Mouse (Mus musculus) hindbrain, embryonic 14.5 days (tissue): ENCODE results near the gene Ube2i. TPM values are rescaled to one million over a fixed set of nuclear protein-coding genes. Genes with fewer than 3 reads are reported as not detected.
A peak's percentile ranks its signal among the peaks of the same experiment; 100 is the strongest.

ENCODE experiments used
- ATAC-seq: fragments of 200-750 bp; cut with Nextera tagmentation; 2 replicates; pipeline ENCODE4 v1.8.0; 2017; ENCODE audit warnings: moderate number of reproducible peaks, mild to moderate bottlenecking, moderate TSS enrichment, moderate library complexity; ENCODE audit not compliant: low FRiP score
- DNase-seq: peaks from one replicate; pipeline ENCODE4 v3.0.0-alpha.2; 2015; ENCODE audit warnings: low spot score
- H3K27ac ChIP-seq: fragments of 300-500 bp; sonication (generic); 2 replicates; pipeline ENCODE4 v1.5.1; 2014; ENCODE audit warnings: mild to moderate bottlenecking, moderate library complexity
- H3K27me3 ChIP-seq: fragments of 300-500 bp; sonication (generic); 2 replicates; pipeline ENCODE4 v1.6.1; 2014; ENCODE audit warnings: mild to moderate bottlenecking, low read length, mixed read lengths; ENCODE audit not compliant: control insufficient read depth, insufficient read depth
- H3K36me3 ChIP-seq: fragments of 300-500 bp; sonication (generic); replicated peaks from 2 replicates; pipeline ENCODE4 v1.6.1; 2014; ENCODE audit not compliant: control insufficient read depth, insufficient read depth
- H3K4me1 ChIP-seq: fragments of 300-500 bp; sonication (generic); replicated peaks from 2 replicates; pipeline ENCODE4 v1.6.1; 2014; ENCODE audit warnings: antibody characterized with exemption, low read length, mixed read lengths; ENCODE audit not compliant: control insufficient read depth, insufficient read depth
- H3K4me2 ChIP-seq: fragments of 300-500 bp; sonication (generic); replicated peaks from 2 replicates; pipeline ENCODE4 v1.6.1; 2014; ENCODE audit warnings: mild to moderate bottlenecking, moderate library complexity
- H3K4me3 ChIP-seq: fragments of 300-500 bp; sonication (generic); replicated peaks from 2 replicates; pipeline ENCODE4 v1.5.1; 2014; ENCODE audit warnings: mild to moderate bottlenecking, low read length
- H3K9ac ChIP-seq: fragments of 300-500 bp; sonication (generic); 2 replicates; pipeline ENCODE4 v1.6.1; 2014
- H3K9me3 ChIP-seq: fragments of 300-500 bp; sonication (generic); 2 replicates; pipeline ENCODE4 v1.6.1; 2016; ENCODE audit warnings: low read length; ENCODE audit not compliant: control insufficient read depth
- WGBS: fragments of 180-500 bp; shearing (Covaris S2); extraction: QIAGEN DNeasy Blood & Tissue Kit; methylation state at CpG from one replicate; pipeline ENCODE4 v1.1.7; 2014; 5-methylcytosine and 5-hydroxymethylcytosine counted together
- polyA plus RNA-seq: library from polyadenylated mRNA; unstranded; fragments of >200 nt; fragmentation: Nextera tagmentation; extraction: Ambion mirVana; gene quantifications from 2 replicates; pipeline ENCODE4 v1.2.1, GENCODE M21; 2014

Ube2i gene
- 430 and 441 TPM in 2 replicates for polyA plus RNA-seq

DNA sequence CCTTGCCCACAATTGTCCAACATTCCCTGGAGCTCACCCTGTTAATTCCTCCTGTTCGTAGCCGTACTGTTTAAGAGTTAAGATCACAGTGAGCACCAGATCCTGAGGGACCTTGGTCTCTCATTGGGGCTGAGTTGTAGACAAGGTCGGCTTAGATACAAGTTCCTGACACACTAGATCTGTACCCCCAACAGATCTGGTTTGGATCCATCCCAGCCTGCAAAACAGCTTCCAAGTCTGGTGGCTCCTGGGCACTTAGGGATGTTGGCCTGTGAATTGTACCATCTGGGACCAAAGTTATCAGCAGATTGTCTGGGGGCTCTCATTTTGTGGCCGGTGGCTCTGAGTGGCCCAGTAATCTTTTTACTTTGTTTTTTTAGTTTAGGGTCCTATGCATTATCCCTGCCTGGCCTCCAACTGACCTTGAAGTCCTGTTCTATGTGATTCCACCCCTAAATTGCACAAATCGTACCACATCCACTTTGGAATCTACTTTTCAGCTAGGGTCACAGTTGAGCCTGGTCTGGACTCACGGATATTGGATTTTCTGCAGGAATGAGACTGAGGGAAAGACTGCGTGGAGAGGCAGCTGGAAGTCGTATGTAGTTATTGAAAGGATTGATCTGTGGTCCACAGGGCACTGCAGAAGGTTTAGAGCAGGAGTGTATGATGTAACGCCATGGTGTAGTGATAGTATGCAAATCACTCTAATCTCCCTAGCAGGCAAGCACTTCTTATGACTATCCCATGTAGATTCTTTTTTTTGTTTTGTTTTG is at the start of gene Ube2i:
TSS of gene Ube2i (minus strand) at position 52 of the 776 bp plus-strand sequence.
- ATAC-seq, result no peak
- H3K27me3 ChIP-seq, result no peaks in the 10 kb centered on the region

DNA sequence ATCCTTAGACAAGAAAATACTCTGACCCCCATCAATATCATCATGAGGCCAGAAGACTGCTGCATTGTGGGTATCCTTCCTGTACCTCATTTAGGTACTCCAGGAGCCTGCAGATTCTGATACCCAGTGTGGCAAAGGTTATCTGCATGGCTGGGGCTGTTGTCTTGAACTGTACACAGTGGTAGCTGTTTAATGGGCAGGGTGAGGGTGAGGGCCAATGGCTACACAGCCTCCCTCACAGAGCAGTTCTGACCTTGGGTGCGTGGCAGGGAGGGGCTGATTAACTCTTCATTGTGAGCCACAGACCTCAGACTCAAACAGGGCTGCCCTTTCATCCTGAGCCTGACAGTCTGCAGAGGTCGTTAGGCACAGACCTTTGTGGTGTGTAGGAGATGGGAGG is 48.5 kb upstream of the Ube2i start:
- 35% methylated on average over 2 of the region's 2 CpGs for WGBS
- H3K4me1 ChIP-seq, result no peaks in the 10 kb centered on the region
- H3K9me3 ChIP-seq, result no peaks in the 10 kb centered on the region
- H3K36me3 ChIP-seq, result no peaks in the 10 kb centered on the region
- H3K27ac ChIP-seq, result no peak overlapping the region
- H3K4me2 ChIP-seq, result no peak overlapping the region
- no peak overlapping the region for H3K9ac ChIP-seq
- DNase-seq (no peak), ATAC-seq (no peak)
- H3K4me3 ChIP-seq, result no peak overlapping the region
- H3K27me3 ChIP-seq, result no peaks in the 10 kb centered on the region

More for the DNA sequence above, at the start of gene Ube2i:
- Histone ChIP-seq H3K4me1 (peaks cover 30% of the 10 kb centered on the region), H3K4me3 (peak within 1 kb of the TSS; percentile 83), H3K9ac (peak within 1 kb of the TSS; percentile 98), H3K36me3 (no peaks in the 10 kb centered on the region), H3K9me3 (no peaks in the 10 kb centered on the region), H3K4me2 (peak within 1 kb of the TSS; percentile 39), H3K27ac (peak within 1 kb of the TSS; percentile 98)
- no peak for DNase-seq
- whole genome bisulfite sequencing, result 83% methylated on average over 9 of the region's 9 CpGs

DNA sequence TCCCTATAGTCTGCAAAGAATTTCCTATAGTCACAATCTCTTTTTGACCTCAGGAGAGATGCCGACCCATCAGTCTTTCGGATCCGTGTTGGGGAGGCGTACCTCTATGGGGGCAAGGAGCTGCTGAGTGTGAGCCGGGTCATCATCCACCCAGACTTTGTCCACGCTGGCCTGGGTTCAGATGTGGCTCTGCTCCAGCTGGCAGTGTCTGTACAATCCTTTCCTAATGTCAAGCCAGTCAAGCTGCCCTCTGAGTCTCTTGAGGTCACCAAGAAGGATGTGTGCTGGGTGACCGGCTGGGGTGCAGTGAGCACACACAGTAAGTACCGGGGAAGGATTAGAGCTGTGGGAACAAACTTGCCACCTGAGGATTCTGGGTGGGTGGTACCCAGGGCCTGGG is 46.4 kb upstream of the Ube2i start:
- Histone ChIP-seq H3K4me1 (no peaks in the 10 kb centered on the region), H3K4me2 (no peak overlapping the region), H3K27ac (no peak overlapping the region), H3K9me3 (no peaks in the 10 kb centered on the region), H3K36me3 (no peaks in the 10 kb centered on the region), H3K9ac (no peak overlapping the region), H3K4me3 (no peak overlapping the region), H3K27me3 (no peaks in the 10 kb centered on the region)
- DNase-seq (no peak), ATAC-seq (no peak)
- 93% methylated on average over 8 of the region's 8 CpGs for WGBS

DNA sequence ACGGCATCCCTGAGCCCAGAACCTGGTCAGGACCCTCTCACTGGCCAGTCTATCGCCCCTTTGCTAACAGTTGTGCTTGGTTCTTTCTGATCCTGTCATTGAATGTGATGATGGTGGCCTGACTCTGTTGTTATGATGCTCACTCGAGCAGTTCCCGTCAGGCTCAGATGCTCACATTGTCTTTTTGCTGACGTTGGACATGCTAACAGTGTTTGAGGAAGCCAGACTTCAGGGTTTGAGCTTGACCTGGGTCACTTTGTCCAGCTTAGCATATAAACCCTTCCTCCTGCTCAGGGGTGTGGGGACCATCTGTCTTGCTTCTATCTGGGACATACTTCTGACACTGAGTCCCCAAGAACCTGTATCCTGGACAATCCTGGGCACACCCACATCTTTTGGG is 43.9 kb upstream of the Ube2i start, which contains the start of gene Prss29:
TSS of gene Prss29 (plus strand) at position 301 of the 400 bp plus-strand sequence.
- H3K4me2 ChIP-seq, result no peak within 1 kb of the TSS
- H3K9me3 ChIP-seq, result no peaks in the 10 kb centered on the region
- ATAC-seq (no peak), DNase-seq (no peak)
- H3K27me3 ChIP-seq, result no peaks in the 10 kb centered on the region
- no peaks in the 10 kb centered on the region for H3K4me1 ChIP-seq
- WGBS, result 75% methylated on average over 5 of the region's 5 CpGs
- no peaks in the 10 kb centered on the region for H3K36me3 ChIP-seq
- H3K9ac ChIP-seq, result no peak within 1 kb of the TSS
- H3K27ac ChIP-seq, result no peak within 1 kb of the TSS
- no peak within 1 kb of the TSS for H3K4me3 ChIP-seq

DNA sequence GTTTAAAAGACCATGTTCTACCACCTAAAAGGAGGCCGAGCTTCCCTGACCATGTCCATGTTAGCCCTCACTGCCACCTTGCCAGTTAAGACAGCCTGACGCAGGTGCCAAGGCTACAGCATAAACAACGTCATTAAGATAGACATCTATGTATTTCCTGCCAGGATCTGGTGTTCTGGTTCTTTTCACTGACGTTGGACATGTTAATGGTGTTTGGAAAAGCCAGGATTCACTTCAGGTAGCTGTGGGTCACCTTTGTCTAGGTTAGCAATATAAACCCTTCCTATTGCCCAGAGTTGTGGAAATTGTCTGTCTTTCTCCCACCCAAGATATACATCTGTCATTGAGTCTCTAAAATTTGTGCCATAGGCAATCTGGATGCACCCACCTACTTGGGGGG is 33.9 kb upstream of the Ube2i start, which contains the start of gene Prss28:
TSS of gene Prss28 (plus strand) at position 301 of the 400 bp plus-strand sequence.
- H3K9me3 ChIP-seq, result no peaks in the 10 kb centered on the region
- no peaks in the 10 kb centered on the region for H3K4me1 ChIP-seq
- no peaks in the 10 kb centered on the region for H3K27me3 ChIP-seq
- DNase-seq (no peak), ATAC-seq (no peak)
- H3K27ac ChIP-seq, result no peak within 1 kb of the TSS
- no peak within 1 kb of the TSS for H3K9ac ChIP-seq
- no peaks in the 10 kb centered on the region for H3K36me3 ChIP-seq
- WGBS, result 83% methylated on average over 4 of the region's 4 CpGs
- H3K4me3 ChIP-seq, result no peak within 1 kb of the TSS
- H3K4me2 ChIP-seq, result no peak within 1 kb of the TSS

DNA sequence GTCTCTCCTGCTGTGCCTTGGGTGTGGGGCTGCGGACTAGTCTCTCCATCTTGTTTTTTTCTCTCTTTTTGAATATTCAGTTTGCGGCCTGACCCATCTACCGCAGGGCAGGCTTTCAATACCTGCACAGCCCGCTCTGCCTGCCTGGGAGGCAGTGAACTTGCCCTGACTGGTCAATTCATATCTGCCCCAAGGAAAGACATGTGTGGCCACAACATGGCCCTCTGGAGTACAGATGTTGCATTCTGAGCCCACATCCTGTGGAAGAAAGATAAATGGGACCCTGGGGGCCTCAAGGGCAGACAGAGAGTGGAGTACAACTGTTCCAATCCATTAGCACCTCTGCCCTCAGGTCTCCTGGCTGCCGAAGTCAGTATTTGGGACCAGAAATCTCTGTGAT is 23.7 kb upstream of the Ube2i start, which contains the start of gene Prss34:
TSS of gene Prss34 (plus strand) at position 301 of the 400 bp plus-strand sequence.
- ATAC-seq, result no peak
- H3K4me3 ChIP-seq, result no peak within 1 kb of the TSS
- WGBS, result 78% methylated on average over 5 of the region's 5 CpGs

DNA sequence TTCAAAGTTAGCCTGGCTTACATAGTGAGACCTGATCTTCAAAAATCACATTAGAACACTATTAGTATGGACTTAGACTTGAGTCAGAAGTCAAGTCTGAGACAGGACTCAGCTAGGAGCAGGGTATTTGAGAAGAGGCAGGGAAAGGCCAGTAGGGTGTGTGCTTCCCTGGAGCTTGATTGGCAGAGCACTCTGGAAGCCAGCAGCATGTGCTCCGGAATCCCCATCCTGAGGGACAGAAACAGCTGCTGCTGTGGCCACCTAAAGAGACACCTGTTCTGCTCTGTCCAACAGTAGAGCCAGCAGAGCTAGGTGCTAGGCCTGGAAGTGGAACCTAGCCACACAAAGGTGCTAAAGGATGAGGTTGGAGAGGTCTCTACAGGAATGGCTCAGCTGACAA is 19.7 kb upstream of the Ube2i start:
- no peak for DNase-seq
- ATAC-seq, result no peak
- H3K4me3 ChIP-seq, result no peak overlapping the region
- H3K27ac ChIP-seq, result no peak overlapping the region
- H3K4me1 ChIP-seq, result no peaks in the 10 kb centered on the region
- no peaks in the 10 kb centered on the region for H3K36me3 ChIP-seq
- H3K27me3 ChIP-seq, result no peaks in the 10 kb centered on the region
- no peaks in the 10 kb centered on the region for H3K9me3 ChIP-seq
- WGBS, result 65% methylated on average over 1 of the region's 1 CpGs
- no peak overlapping the region for H3K9ac ChIP-seq
- no peak overlapping the region for H3K4me2 ChIP-seq

More for the DNA sequence above, 23.7 kb upstream of the Ube2i start, which contains the start of gene Prss34:
- no peak within 1 kb of the TSS for H3K4me2 ChIP-seq
- no peaks in the 10 kb centered on the region for H3K36me3 ChIP-seq
- H3K4me1 ChIP-seq, result no peaks in the 10 kb centered on the region
- no peak within 1 kb of the TSS for H3K27ac ChIP-seq
- no peak for DNase-seq
- no peak within 1 kb of the TSS for H3K9ac ChIP-seq
- no peaks in the 10 kb centered on the region for H3K27me3 ChIP-seq
- H3K9me3 ChIP-seq, result no peaks in the 10 kb centered on the region

DNA sequence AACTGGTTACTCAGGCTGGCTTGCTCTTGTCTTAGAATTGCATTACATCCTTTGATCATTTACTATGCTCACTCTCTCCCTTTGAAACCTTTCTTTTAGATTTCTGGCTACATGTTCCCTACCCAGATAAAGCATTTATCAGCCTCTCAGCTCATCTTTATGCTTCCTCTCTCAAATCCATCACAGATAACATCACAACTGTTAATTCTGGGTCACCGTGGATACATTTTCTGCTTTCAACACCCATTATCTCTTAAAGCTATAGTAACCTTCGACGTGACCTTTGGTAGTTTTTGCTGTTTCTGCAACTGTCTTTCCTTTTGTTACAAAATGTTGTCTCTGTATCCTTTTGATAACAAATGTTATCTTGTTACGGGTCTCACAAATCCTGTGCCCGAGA is 19.1 kb upstream of the Ube2i start:
- no peak for DNase-seq
- H3K9ac ChIP-seq, result no peak overlapping the region
- H3K27ac ChIP-seq, result no peak overlapping the region
- no peaks in the 10 kb centered on the region for H3K27me3 ChIP-seq
- H3K4me2 ChIP-seq, result no peak overlapping the region
- 81% methylated on average over 5 of the region's 5 CpGs for WGBS
- no peak overlapping the region for H3K4me3 ChIP-seq
- no peaks in the 10 kb centered on the region for H3K4me1 ChIP-seq
- H3K9me3 ChIP-seq, result no peaks in the 10 kb centered on the region
- no peaks in the 10 kb centered on the region for H3K36me3 ChIP-seq
- ATAC-seq, result no peak

DNA sequence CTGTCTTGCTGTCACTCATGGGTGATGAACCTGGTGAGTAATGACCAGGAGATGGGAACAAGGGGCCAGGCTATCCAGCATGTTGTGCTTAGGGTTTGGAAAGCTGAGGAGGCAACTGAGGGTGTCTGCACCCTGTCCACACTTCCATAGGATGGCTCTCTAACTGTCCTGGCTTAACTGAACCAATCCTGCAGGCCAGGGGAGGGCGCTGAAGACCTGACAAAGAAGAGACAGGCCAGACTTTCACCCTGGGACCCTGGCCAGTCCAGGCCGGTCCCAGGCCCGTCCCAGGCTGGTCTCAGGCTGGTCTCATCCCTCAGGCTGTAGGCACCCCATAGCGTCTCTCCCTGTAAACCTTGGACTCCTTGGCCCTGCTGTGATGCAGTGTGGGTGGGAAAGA is 16.0 kb upstream of the Ube2i start:
- Histone ChIP-seq H3K4me1 (no peaks in the 10 kb centered on the region), H3K36me3 (no peaks in the 10 kb centered on the region), H3K27me3 (no peaks in the 10 kb centered on the region), H3K9ac (no peak overlapping the region), H3K27ac (no peak overlapping the region), H3K4me3 (no peak overlapping the region), H3K4me2 (no peak overlapping the region), H3K9me3 (no peaks in the 10 kb centered on the region)
- WGBS, result 33% methylated on average over 4 of the region's 4 CpGs
- DNase-seq (no peak), ATAC-seq (no peak)
